Mouse (Mus musculus): Measurements from ENCODE around the gene Sart3. TPM values are rescaled to one million over a fixed set of nuclear protein-coding genes. Genes with fewer than 3 reads are reported as not detected.

Gene Sart3
- total and polyA plus RNA-seq, 2 experiments from 2014 or later, result 26.4 to 34.7 TPM

GRCm38 (mm10) chr5:113719221-113719661, 53.1 kb downstream of the Sart3 start:
- Histone ChIP-seq H3K9me3 (ENCODE audit: low read length) (no peaks in the 10 kb centered on the region), H3K27ac (peak overlapping the region; percentile 69; the same call in 1 of the 2 replicates), H3K4me3 (ENCODE audit: low read length) (no peak overlapping the region), H3K4me2 (ENCODE audit: low read depth, low read length) (no peak overlapping the region), H3K9ac (replicated peaks; ENCODE audit: low read length) (no peak overlapping the region), H3K36me3 (ENCODE audit: insufficient read depth, low read length) (no peaks in the 10 kb centered on the region), H3K27me3 (ENCODE audit: insufficient read depth, low read length) (no peaks in the 10 kb centered on the region), H3K4me1 (ENCODE audit: insufficient read depth, low read length) (peaks cover 15% of the 10 kb centered on the region; the same call in 1 of the 2 replicates)
- no peak for TF ChIP-seq CTCF (IDR thresholded peaks at IDR 0.05; ENCODE audit: low read depth)
- WGBS, result 49% methylated on average over 8 of the region's 8 CpGs
- peak; percentile 44 for ATAC-seq
- peak; percentile 79 for DNase-seq (ENCODE audit: low spot score)

GRCm38 (mm10) chr5:113716581-113717388, 55.5 kb downstream of the Sart3 start:
- peak; percentile 90 for ATAC-seq
- no peak overlapping the region for H3K9ac ChIP-seq (replicated peaks; ENCODE audit: low read length)
- 5% methylated on average over 12 of the region's 12 CpGs for whole genome bisulfite sequencing

GRCm38 (mm10) chr5:113712861-113713260, 59.4 kb downstream of the Sart3 start:
- H3K9me3 ChIP-seq (ENCODE audit: low read length), result no peaks in the 10 kb centered on the region
- no peaks in the 10 kb centered on the region for H3K36me3 ChIP-seq (ENCODE audit: insufficient read depth, low read length)
- H3K9ac ChIP-seq (replicated peaks; ENCODE audit: low read length), result no peak overlapping the region
- WGBS, result 83% methylated on average over 2 of the region's 2 CpGs
- no peak overlapping the region for H3K27ac ChIP-seq
- 0 out of 2 replicates have a peak, but pooled peaks cover 8% of the 10 kb centered on the region for H3K4me1 ChIP-seq (ENCODE audit: insufficient read depth, low read length)
- no peak overlapping the region for H3K4me3 ChIP-seq (ENCODE audit: low read length)
- no peaks in the 10 kb centered on the region for H3K27me3 ChIP-seq (ENCODE audit: insufficient read depth, low read length)
- H3K4me2 ChIP-seq (ENCODE audit: low read depth, low read length), result no peak overlapping the region
- DNase-seq (ENCODE audit: low spot score) (no peak), ATAC-seq (no peak)
- TF ChIP-seq CTCF (IDR thresholded peaks at IDR 0.05; ENCODE audit: low read depth), result no peak

More at GRCm38 (mm10) chr5:113716581-113717388, 55.5 kb downstream of the Sart3 start:
- H3K36me3 ChIP-seq (ENCODE audit: insufficient read depth, low read length), result no peaks in the 10 kb centered on the region
- no peak for TF ChIP-seq CTCF (IDR thresholded peaks at IDR 0.05; ENCODE audit: low read depth)
- H3K4me1 ChIP-seq (ENCODE audit: insufficient read depth, low read length), result 0 out of 2 replicates have a peak, but pooled peaks cover 11% of the 10 kb centered on the region
- peak overlapping the region; percentile 57 for H3K27ac ChIP-seq
- peak overlapping the region; percentile 17; the same call in 1 of the 2 replicates for H3K4me2 ChIP-seq (ENCODE audit: low read depth, low read length)
- H3K27me3 ChIP-seq (ENCODE audit: insufficient read depth, low read length), result no peaks in the 10 kb centered on the region
- H3K9me3 ChIP-seq (ENCODE audit: low read length), result no peaks in the 10 kb centered on the region
- H3K4me3 ChIP-seq (ENCODE audit: low read length), result no peak overlapping the region
- peak; percentile 85 for DNase-seq (ENCODE audit: low spot score)

GRCm38 (mm10) chr5:113703803-113704585, 68.3 kb downstream of the Sart3 start:
- WGBS, result 33% methylated on average over 21 of the region's 21 CpGs
- H3K4me2 ChIP-seq (ENCODE audit: low read depth, low read length), result no peak overlapping the region

GRCm38 (mm10) chr5:113700388-113701023, 71.8 kb downstream of the Sart3 start:
- no peaks in the 10 kb centered on the region for H3K9me3 ChIP-seq (ENCODE audit: low read length)
- H3K4me3 ChIP-seq (ENCODE audit: low read length), result no peak overlapping the region
- H3K4me2 ChIP-seq (ENCODE audit: low read depth, low read length), result no peak overlapping the region
- H3K4me1 ChIP-seq (ENCODE audit: insufficient read depth, low read length), result no peaks in the 10 kb centered on the region; the same call in 1 of the 2 replicates
- 79% methylated on average over 19 of the region's 19 CpGs for WGBS
- TF ChIP-seq CTCF (IDR thresholded peaks at IDR 0.05; ENCODE audit: low read depth), result no peak
- ATAC-seq (no peak), DNase-seq (ENCODE audit: low spot score) (no peak)
- H3K27me3 ChIP-seq (ENCODE audit: insufficient read depth, low read length), result no peaks in the 10 kb centered on the region
- no peak overlapping the region for H3K9ac ChIP-seq (replicated peaks; ENCODE audit: low read length)
- H3K36me3 ChIP-seq (ENCODE audit: insufficient read depth, low read length), result no peaks in the 10 kb centered on the region
- H3K27ac ChIP-seq, result no peak overlapping the region

More at GRCm38 (mm10) chr5:113703803-113704585, 68.3 kb downstream of the Sart3 start:
- H3K27ac ChIP-seq, result peak overlapping the region; percentile 38; the same call in 1 of the 2 replicates
- H3K36me3 ChIP-seq (ENCODE audit: insufficient read depth, low read length), result no peaks in the 10 kb centered on the region
- no peak overlapping the region for H3K4me3 ChIP-seq (ENCODE audit: low read length)
- H3K9me3 ChIP-seq (ENCODE audit: low read length), result no peaks in the 10 kb centered on the region
- H3K4me1 ChIP-seq (ENCODE audit: insufficient read depth, low read length), result no peaks in the 10 kb centered on the region; the same call in 1 of the 2 replicates
- no peak overlapping the region for H3K9ac ChIP-seq (replicated peaks; ENCODE audit: low read length)
- ATAC-seq, result 0 out of 2 replicates have a peak, but pooled peaks have one; percentile 43
- peak; percentile 26 for DNase-seq (ENCODE audit: low spot score)
- no peaks in the 10 kb centered on the region for H3K27me3 ChIP-seq (ENCODE audit: insufficient read depth, low read length)
- TF ChIP-seq CTCF (IDR thresholded peaks at IDR 0.05; ENCODE audit: low read depth), result no peak

GRCm38 (mm10) chr5:113694415-113694814, 77.9 kb downstream of the Sart3 start:
- peaks cover 17% of the 10 kb centered on the region; the same call in 1 of the 2 replicates for H3K4me1 ChIP-seq (ENCODE audit: insufficient read depth, low read length)
- 38% methylated on average over 5 of the region's 5 CpGs for WGBS
- no peak overlapping the region for H3K4me3 ChIP-seq (ENCODE audit: low read length)
- TF ChIP-seq CTCF (IDR thresholded peaks at IDR 0.05; ENCODE audit: low read depth), result no peak
- H3K4me2 ChIP-seq (ENCODE audit: low read depth, low read length), result no peak overlapping the region
- H3K9ac ChIP-seq (replicated peaks; ENCODE audit: low read length), result no peak overlapping the region
- peak overlapping the region; percentile 23; the same call in 1 of the 2 replicates for H3K27ac ChIP-seq
- H3K9me3 ChIP-seq (ENCODE audit: low read length), result no peaks in the 10 kb centered on the region
- H3K27me3 ChIP-seq (ENCODE audit: insufficient read depth, low read length), result no peaks in the 10 kb centered on the region
- ATAC-seq (no peak), DNase-seq (ENCODE audit: low spot score) (peak; percentile 51)
- no peaks in the 10 kb centered on the region for H3K36me3 ChIP-seq (ENCODE audit: insufficient read depth, low read length)

Data from hindbrain, postnatal 0 days (tissue).